Mouse (Mus musculus) MEL-GATA-1-ER (cell line): ENCODE results near the gene Fbxo47.
"Not testable (repeated sequence)": the region's sequence is repeated elsewhere in the genome, so short reads cannot be mapped to it uniquely, and the experiment has no call there.

Source experiments
- DNase-seq: peaks from one replicate; pipeline ENCODE4 v3.0.0-alpha.2; 2012; ENCODE audit warnings: low read depth; ENCODE audit errors: extremely low read depth

Gene Fbxo47

GRCm38 (mm10) chr11:97883542-97883917 lies 424 bp downstream of the Fbxo47 start:
- DNase-seq: peak; percentile 36

GRCm38 (mm10) chr11:97880362-97880761 lies 3.6 kb downstream of the Fbxo47 start:
- no peak for DNase-seq

GRCm38 (mm10) chr11:97877341-97877740 lies 6.6 kb downstream of the Fbxo47 start:
- no peak for DNase-seq

GRCm38 (mm10) chr11:97874396-97874795 lies 9.6 kb downstream of the Fbxo47 start:
- DNase-seq: no peak

- DNase-seq: not testable (repeated sequence)
These were observed 11.6 kb downstream of the Fbxo47 start for GRCm38 (mm10) chr11:97872378-97872777.

GRCm38 (mm10) chr11:97867591-97867990 lies 16.4 kb downstream of the Fbxo47 start:
- DNase-seq: no peak

- no peak for DNase-seq
These were observed 17.7 kb downstream of the Fbxo47 start for GRCm38 (mm10) chr11:97866091-97866888.

GRCm38 (mm10) chr11:97865421-97865820 lies 18.5 kb downstream of the Fbxo47 start:
- no peak for DNase-seq

- no peak for DNase-seq
These were observed 21.8 kb downstream of the Fbxo47 start for GRCm38 (mm10) chr11:97862148-97862547.

- DNase-seq: no peak
These were observed 28.5 kb downstream of the Fbxo47 start for GRCm38 (mm10) chr11:97855473-97855872.

- DNase-seq: no peak
These were observed 32.4 kb downstream of the Fbxo47 start for GRCm38 (mm10) chr11:97851601-97852000.

GRCm38 (mm10) chr11:97850367-97850766 lies 33.6 kb downstream of the Fbxo47 start:
- no peak for DNase-seq

GRCm38 (mm10) chr11:97842001-97842400 lies 42.0 kb downstream of the Fbxo47 start:
- DNase-seq: no peak

GRCm38 (mm10) chr11:97840991-97841661 lies 42.8 kb downstream of the Fbxo47 start:
- DNase-seq: peak; percentile 83

GRCm38 (mm10) chr11:97840539-97840954 lies 43.4 kb downstream of the Fbxo47 start, which contains the start of gene B230217C12Rik:
B230217C12Rik (plus strand) TSS chr11:97840780.
- DNase-seq: peak; percentile 52

GRCm38 (mm10) chr11:97840135-97840490 lies 43.8 kb downstream of the Fbxo47 start:
- no peak for DNase-seq

- DNase-seq: no peak
These were observed 44.4 kb downstream of the Fbxo47 start for GRCm38 (mm10) chr11:97839441-97840134.

GRCm38 (mm10) chr11:97838779-97839440 lies 45.0 kb downstream of the Fbxo47 start:
- no peak for DNase-seq

- DNase-seq: peak; percentile 52
These were observed 46.3 kb downstream of the Fbxo47 start for GRCm38 (mm10) chr11:97837641-97838149.

- not testable (repeated sequence) for DNase-seq
These were observed 46.9 kb downstream of the Fbxo47 start for GRCm38 (mm10) chr11:97837051-97837450.

- no peak for DNase-seq
These were observed 47.4 kb downstream of the Fbxo47 start for GRCm38 (mm10) chr11:97836541-97836940.
